Mouse (Mus musculus) intestine, embryonic 14.5 days (tissue): ENCODE measurements at regions not wholly inside any gene's neighbourhood (a gene's known extent, or its start where the extent isn't known, plus 50 kb on each side); places are given as distances from the start of the nearest gene placed in this dataset.

Experiments
- ATAC-seq: fragments of 200-750 bp; cut with Nextera tagmentation; replicated peaks from 2 replicates; pipeline ENCODE4 v1.8.0; 2017; ENCODE audit warnings: low read depth, moderate number of reproducible peaks, moderate TSS enrichment, moderate library complexity; ENCODE audit not compliant: low FRiP score, low TSS enrichment
- DNase-seq: peaks from one replicate; pipeline ENCODE4 v3.0.0-alpha.2; 2018; ENCODE audit warnings: low spot score
- H3K27ac ChIP-seq: fragments of 300-500 bp; sonication (generic); 2 replicates; pipeline ENCODE4 v1.5.1; 2014; ENCODE audit warnings: low read depth, mild to moderate bottlenecking, control low read depth
- H3K27me3 ChIP-seq: fragments of 300-500 bp; sonication (generic); replicated peaks from 2 replicates; pipeline ENCODE4 v1.6.1; 2014; ENCODE audit warnings: low read length, control low read depth; ENCODE audit not compliant: control insufficient read depth, insufficient read depth
- H3K36me3 ChIP-seq: fragments of 300-500 bp; sonication (generic); 2 replicates; pipeline ENCODE4 v1.6.1; 2014; ENCODE audit warnings: low read length, control low read depth; ENCODE audit not compliant: control insufficient read depth, insufficient read depth
- H3K4me1 ChIP-seq: fragments of 300-500 bp; sonication (generic); replicated peaks from 2 replicates; pipeline ENCODE4 v1.6.1; 2014; ENCODE audit warnings: low read length, control low read depth, mixed read lengths; ENCODE audit not compliant: control insufficient read depth, insufficient read depth
- H3K4me2 ChIP-seq: fragments of 300-500 bp; sonication (generic); 2 replicates; pipeline ENCODE4 v1.6.1; 2014; ENCODE audit warnings: low read length
- H3K4me3 ChIP-seq: fragments of 300-500 bp; sonication (generic); 2 replicates; pipeline ENCODE4 v1.5.1; 2014; ENCODE audit warnings: low read depth, low read length, control low read depth, mixed read lengths
- H3K9ac ChIP-seq: fragments of 300-500 bp; sonication (generic); 2 replicates; pipeline ENCODE4 v1.6.1; 2014; ENCODE audit warnings: mild to moderate bottlenecking, low read length
- H3K9me3 ChIP-seq: fragments of 300-500 bp; sonication (generic); 2 replicates; pipeline ENCODE4 v1.6.1; 2016; ENCODE audit warnings: low read length, control low read depth; ENCODE audit not compliant: control insufficient read depth
- WGBS: fragments of 180-500 bp; shearing (Covaris S2); extraction: QIAGEN DNeasy Blood & Tissue Kit; methylation state at CpG from one replicate; pipeline ENCODE4 v1.1.7; 2014; 5-methylcytosine and 5-hydroxymethylcytosine counted together

DNA sequence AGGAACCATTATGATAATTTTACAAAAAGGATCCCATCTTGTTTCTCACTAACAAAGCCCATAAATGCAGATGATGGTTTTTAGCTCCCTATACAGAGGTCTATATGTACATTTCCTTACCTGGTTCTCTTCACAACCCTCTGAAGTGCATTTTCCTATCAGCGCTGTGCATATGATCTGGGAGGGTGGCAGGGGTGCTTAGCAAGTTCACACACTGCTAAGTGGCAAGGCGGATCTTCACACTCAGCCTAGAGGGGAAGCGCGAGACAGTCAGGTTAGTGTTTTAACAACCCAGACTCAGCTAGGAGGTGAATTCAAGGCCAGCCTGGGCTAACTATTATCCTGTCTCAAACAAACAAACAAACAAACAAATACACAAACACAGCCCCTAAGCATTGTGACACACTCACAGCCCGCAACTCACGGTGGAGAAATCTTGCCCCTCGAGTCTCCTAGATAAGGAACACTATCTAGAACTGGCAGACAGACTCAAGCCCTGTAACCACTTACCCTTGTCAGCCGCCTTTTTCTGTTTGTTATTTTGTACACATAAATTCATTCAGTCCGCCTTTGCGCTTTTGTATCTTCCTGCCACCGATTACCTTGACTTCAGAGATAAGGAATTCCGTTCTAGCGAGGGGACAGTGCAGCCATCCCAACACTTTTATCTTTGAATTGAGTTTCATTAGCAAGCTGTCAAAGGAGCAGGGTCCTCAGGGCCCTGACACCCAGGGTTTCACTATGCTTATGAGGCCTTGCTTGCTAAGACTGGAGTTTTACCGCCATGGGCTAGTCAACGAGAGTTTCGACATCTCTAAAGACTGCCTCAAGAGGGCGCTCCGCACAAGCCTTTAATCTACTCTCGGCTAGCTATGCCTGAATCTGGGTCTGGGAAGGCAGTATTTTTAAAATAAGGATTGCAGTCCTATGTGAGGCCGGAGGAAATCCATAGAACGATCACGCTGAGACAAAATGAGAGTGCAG, 53.0 kb upstream of the Tiam2 start:
- ATAC-seq (peak; percentile 48; the same call in 1 of the 2 replicates), DNase-seq (peak; percentile 91)
- H3K9ac ChIP-seq, result no peak overlapping the region
- 42% methylated on average over 22 of the region's 22 CpGs for WGBS
- H3K36me3 ChIP-seq, result no peaks in the 10 kb centered on the region
- no peak overlapping the region for H3K4me3 ChIP-seq
- H3K4me2 ChIP-seq, result no peak overlapping the region
- H3K27ac ChIP-seq, result no peak overlapping the region
- H3K27me3 ChIP-seq, result no peaks in the 10 kb centered on the region
- no peaks in the 10 kb centered on the region for H3K4me1 ChIP-seq
- H3K9me3 ChIP-seq, result no peaks in the 10 kb centered on the region

DNA sequence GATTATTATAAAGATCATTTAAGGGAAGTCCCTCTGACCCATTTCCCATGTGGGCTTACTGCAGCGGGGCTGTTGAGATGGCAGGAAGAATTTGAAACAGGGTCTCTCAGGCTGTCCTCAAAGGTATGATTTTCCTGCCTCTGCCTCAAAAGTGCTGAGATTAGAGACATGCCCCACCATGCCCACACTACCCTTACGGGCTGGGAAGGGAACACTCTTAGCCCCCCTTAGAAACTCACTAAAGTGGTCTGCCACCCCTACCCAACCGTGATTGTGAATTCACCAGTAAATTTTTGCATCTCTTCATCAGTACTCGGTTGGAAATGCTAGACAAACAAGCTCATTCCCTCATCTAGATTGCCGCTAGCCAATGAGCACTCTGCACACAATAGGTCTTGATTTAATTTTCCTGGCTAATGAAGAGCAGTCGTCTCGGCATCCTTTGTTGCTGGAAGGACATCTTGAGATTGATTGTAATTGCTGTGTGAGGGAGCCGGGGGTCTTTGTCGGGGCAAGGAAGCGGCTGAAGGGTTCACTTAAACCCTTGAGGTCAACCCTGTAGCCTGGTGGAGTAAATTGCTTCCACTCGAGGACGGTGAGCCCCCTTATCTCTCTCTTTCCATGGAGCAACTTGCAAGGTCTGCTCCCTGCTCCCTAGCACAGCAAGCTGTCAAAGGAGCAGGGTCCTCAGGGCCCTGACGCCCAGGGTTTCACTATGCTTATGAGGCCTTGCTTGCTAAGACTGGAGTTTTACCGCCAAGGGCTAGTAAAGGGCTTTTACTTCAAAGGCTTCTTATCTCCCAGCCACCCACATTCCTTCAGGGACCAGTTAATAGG, 51.7 kb upstream of the Tiam2 start:
- H3K27me3 ChIP-seq, result no peaks in the 10 kb centered on the region
- 0 out of 2 replicates have a peak overlapping the region, but pooled peaks have one; percentile 8 for H3K4me2 ChIP-seq
- WGBS, result 33% methylated on average over 14 of the region's 14 CpGs
- H3K27ac ChIP-seq, result peak overlapping the region; percentile 67
- no peaks in the 10 kb centered on the region for H3K36me3 ChIP-seq
- no peaks in the 10 kb centered on the region for H3K9me3 ChIP-seq
- no peaks in the 10 kb centered on the region for H3K4me1 ChIP-seq
- ATAC-seq, result peak; percentile 76
- DNase-seq, result peak; percentile 68
- H3K9ac ChIP-seq, result no peak overlapping the region
- H3K4me3 ChIP-seq, result no peak overlapping the region
